Comparison of ENCODE assay signal across 8 mouse cellular contexts in the genomic region with DNA sequence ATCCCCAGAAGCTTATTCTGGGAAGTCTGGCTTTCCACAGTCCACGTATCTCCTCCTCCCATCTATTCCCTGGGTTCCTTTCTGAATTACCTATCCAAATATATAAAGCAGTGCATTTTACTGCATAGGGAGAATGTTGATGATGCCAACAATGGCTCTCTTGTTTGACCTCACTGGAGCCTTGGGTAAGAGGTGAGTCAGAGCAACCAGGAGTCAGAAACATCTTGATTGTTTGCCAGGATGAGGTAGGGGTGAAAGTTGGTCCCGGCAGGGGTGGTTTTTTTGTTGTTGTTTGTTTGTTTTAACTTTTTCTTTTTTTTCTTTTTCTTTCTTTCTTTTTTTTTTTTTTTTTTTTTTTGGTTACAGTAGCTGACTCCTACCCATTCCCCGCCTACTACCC. TPM values are rescaled to one million over a fixed set of nuclear protein-coding genes. Genes with fewer than 3 reads are reported as not detected.
A peak's percentile ranks its signal among the peaks of the same experiment; 100 is the strongest.
DNase-seq lines count a peak whose midpoint lies in the region; ATAC-seq and TF ChIP-seq lines count a peak whose summit lies in the region.

Yipf6 (plus strand) TSS at position 216 of the 400 bp plus-strand sequence.

- peaks cover 5% of the 10 kb centered on the region; the same call in 1 of the 2 replicates for H3K4me1 ChIP-seq in kidney, embryonic 14.5 days (ENCODE audit: control insufficient read depth, insufficient read depth, low read length)
- no peaks in the 10 kb centered on the region for H3K4me1 ChIP-seq in forebrain, embryonic 11.5 days (replicated peaks; ENCODE audit: control insufficient read depth, insufficient read depth, low read length)
- H3K4me1 ChIP-seq in hindbrain, embryonic 15.5 days (replicated peaks) = peaks cover 6% of the 10 kb centered on the region
- peaks cover 11% of the 10 kb centered on the region for H3K4me1 ChIP-seq in liver, postnatal 0 days (ENCODE audit: insufficient read depth)
- no peaks in the 10 kb centered on the region for H3K4me1 ChIP-seq in stomach, embryonic 16.5 days (ENCODE audit: control insufficient read depth, insufficient read depth, low read length)

- no peak for DNase-seq in kidney, postnatal 4 days
- peak; percentile 23 for DNase-seq in Muller cell, postnatal 12 days (ENCODE audit: inconsistent ontology term)
- no peak for DNase-seq in forebrain, embryonic 11.5 days (ENCODE audit: low spot score)
- no peak for DNase-seq in liver, postnatal 0 days

- no peaks in the 10 kb centered on the region; the same call in 1 of the 2 replicates for H3K36me3 ChIP-seq in kidney, embryonic 14.5 days (ENCODE audit: control insufficient read depth, insufficient read depth, low read length)
- H3K36me3 ChIP-seq in forebrain, embryonic 11.5 days (ENCODE audit: control insufficient read depth, insufficient read depth, low read length) = no peaks in the 10 kb centered on the region
- no peaks in the 10 kb centered on the region for H3K36me3 ChIP-seq in hindbrain, embryonic 15.5 days
- no peaks in the 10 kb centered on the region for H3K36me3 ChIP-seq in liver, postnatal 0 days (replicated peaks; ENCODE audit: insufficient read depth, low read length)
- no peaks in the 10 kb centered on the region for H3K36me3 ChIP-seq in stomach, embryonic 16.5 days (ENCODE audit: control insufficient read depth, insufficient read depth, low read length)

- TF ChIP-seq EP300 in liver, postnatal 0 days (IDR thresholded peaks at IDR 0.05; ENCODE audit: low read depth) = no peak

- ATAC-seq in kidney, embryonic 14.5 days (ENCODE audit: low FRiP score, low TSS enrichment) = no peak
- ATAC-seq in forebrain, embryonic 11.5 days (replicated peaks; ENCODE audit: low FRiP score) = no peak
- ATAC-seq in hindbrain, embryonic 15.5 days (ENCODE audit: low FRiP score, low read depth) = no peak
- ATAC-seq in liver, postnatal 0 days = no peak
- ATAC-seq in stomach, embryonic 16.5 days (ENCODE audit: insufficient read depth, low FRiP score) = no peak
- ATAC-seq in frontal cortex, adult (ENCODE audit: low TSS enrichment) = no peak

- H3K27ac ChIP-seq in kidney, embryonic 14.5 days (ENCODE audit: low read depth, low read length) = peak within 1 kb of the TSS; percentile 91
- peak within 1 kb of the TSS; percentile 81 for H3K27ac ChIP-seq in forebrain, embryonic 11.5 days (ENCODE audit: low read depth, low read length)
- peak within 1 kb of the TSS; percentile 90 for H3K27ac ChIP-seq in hindbrain, embryonic 15.5 days (replicated peaks)
- H3K27ac ChIP-seq in liver, postnatal 0 days (ENCODE audit: low read depth) = peak within 1 kb of the TSS; percentile 93
- H3K27ac ChIP-seq in stomach, embryonic 16.5 days (ENCODE audit: low read length) = peak within 1 kb of the TSS; percentile 97

- peak within 1 kb of the TSS; percentile 59 for H3K4me3 ChIP-seq in kidney, embryonic 14.5 days (ENCODE audit: low read length)
- H3K4me3 ChIP-seq in forebrain, embryonic 11.5 days (ENCODE audit: low read depth, low read length) = peak within 1 kb of the TSS; percentile 49
- peak within 1 kb of the TSS; percentile 58 for H3K4me3 ChIP-seq in hindbrain, embryonic 15.5 days
- H3K4me3 ChIP-seq in liver, postnatal 0 days (ENCODE audit: low read depth, low read length) = peak within 1 kb of the TSS; percentile 70
- H3K4me3 ChIP-seq in stomach, embryonic 16.5 days (replicated peaks; ENCODE audit: low read length) = peak within 1 kb of the TSS; percentile 67

- peak within 1 kb of the TSS; percentile 46 for H3K4me2 ChIP-seq in kidney, embryonic 14.5 days (replicated peaks; ENCODE audit: low read depth, low read length)
- peak within 1 kb of the TSS; percentile 57 for H3K4me2 ChIP-seq in forebrain, embryonic 11.5 days (ENCODE audit: low read depth, low read length, severe bottlenecking)
- peak within 1 kb of the TSS; percentile 58 for H3K4me2 ChIP-seq in hindbrain, embryonic 15.5 days
- peak within 1 kb of the TSS; percentile 73 for H3K4me2 ChIP-seq in liver, postnatal 0 days (ENCODE audit: low read depth, low read length)
- H3K4me2 ChIP-seq in stomach, embryonic 16.5 days (ENCODE audit: low read depth, low read length) = peak within 1 kb of the TSS; percentile 57

- H3K9me3 ChIP-seq in kidney, embryonic 14.5 days (ENCODE audit: control insufficient read depth, low read length) = no peaks in the 10 kb centered on the region
- no peaks in the 10 kb centered on the region for H3K9me3 ChIP-seq in forebrain, embryonic 11.5 days (ENCODE audit: control insufficient read depth, low read length)
- H3K9me3 ChIP-seq in hindbrain, embryonic 15.5 days = no peaks in the 10 kb centered on the region
- no peaks in the 10 kb centered on the region for H3K9me3 ChIP-seq in liver, postnatal 0 days (ENCODE audit: low read length)
- no peaks in the 10 kb centered on the region for H3K9me3 ChIP-seq in stomach, embryonic 16.5 days (replicated peaks; ENCODE audit: control insufficient read depth, low read length)

- TF ChIP-seq CTCF in liver, postnatal 0 days (IDR thresholded peaks at IDR 0.05; ENCODE audit: low read depth) = no peak

- WGBS in kidney, embryonic 14.5 days = 72% methylated on average over 3 of the region's 3 CpGs
- 77% methylated on average over 3 of the region's 3 CpGs for WGBS in forebrain, embryonic 11.5 days
- 71% methylated on average over 3 of the region's 3 CpGs for WGBS in hindbrain, embryonic 15.5 days
- 53% methylated on average over 3 of the region's 3 CpGs for WGBS in liver, postnatal 0 days (ENCODE audit: insufficient replicate concordance)
- 55% methylated on average over 3 of the region's 3 CpGs for WGBS in stomach, embryonic 16.5 days

- no peaks in the 10 kb centered on the region for H3K27me3 ChIP-seq in kidney, embryonic 14.5 days (ENCODE audit: control insufficient read depth, insufficient read depth, low read length)
- H3K27me3 ChIP-seq in forebrain, embryonic 11.5 days (ENCODE audit: control insufficient read depth, insufficient read depth, low read length) = no peaks in the 10 kb centered on the region
- H3K27me3 ChIP-seq in hindbrain, embryonic 15.5 days = no peaks in the 10 kb centered on the region
- 0 out of 2 replicates have a peak, but pooled peaks cover 3% of the 10 kb centered on the region for H3K27me3 ChIP-seq in liver, postnatal 0 days (ENCODE audit: insufficient read depth, low read length)
- H3K27me3 ChIP-seq in stomach, embryonic 16.5 days (ENCODE audit: control insufficient read depth, insufficient read depth, low read length) = no peaks in the 10 kb centered on the region

- H3K9ac ChIP-seq in kidney, embryonic 14.5 days (ENCODE audit: low read depth, low read length) = peak within 1 kb of the TSS; percentile 65
- H3K9ac ChIP-seq in forebrain, embryonic 11.5 days (ENCODE audit: low read length) = peak within 1 kb of the TSS; percentile 73
- peak within 1 kb of the TSS; percentile 60 for H3K9ac ChIP-seq in hindbrain, embryonic 15.5 days
- peak within 1 kb of the TSS; percentile 73 for H3K9ac ChIP-seq in liver, postnatal 0 days (replicated peaks)
- H3K9ac ChIP-seq in stomach, embryonic 16.5 days (ENCODE audit: low read length) = peak within 1 kb of the TSS; percentile 78

RNA-seq across cellular contexts. Expression of gene Yipf6, which starts in this region (rescaled TPM):
- 14.4 and 24.2 TPM in 2 replicates for polyA plus RNA-seq in kidney, embryonic 14.5 days (2014; fragmentation: Nextera tagmentation; extraction: Ambion mirVana)
- polyA plus RNA-seq in forebrain, embryonic 11.5 days (2014; fragmentation: Nextera tagmentation; extraction: Ambion mirVana) = 23.1 and 24.2 TPM in 2 replicates
- 15.5 and 16.5 TPM in 2 replicates for polyA plus RNA-seq in hindbrain, embryonic 15.5 days (2015; fragmentation: Nextera tagmentation; extraction: Ambion mirVana)
- polyA plus RNA-seq in liver, postnatal 0 days (2015; fragmentation: Nextera tagmentation; extraction: Ambion mirVana) = 17.1 and 17.6 TPM in 2 replicates
- 29.7 and 33.8 TPM in 2 replicates for polyA plus RNA-seq in stomach, embryonic 16.5 days (2015; fragmentation: Nextera tagmentation; extraction: Ambion mirVana)
